Mouse (Mus musculus): ENCODE measurements around the gene Tbc1d17. TPM values are rescaled to one million over a fixed set of nuclear protein-coding genes. Genes with fewer than 3 reads are reported as not detected.

Gene Tbc1d17
- total RNA-seq, 4 experiments from 2014 or later: 76.4 to 88.3 (median 82.2) TPM

DNA sequence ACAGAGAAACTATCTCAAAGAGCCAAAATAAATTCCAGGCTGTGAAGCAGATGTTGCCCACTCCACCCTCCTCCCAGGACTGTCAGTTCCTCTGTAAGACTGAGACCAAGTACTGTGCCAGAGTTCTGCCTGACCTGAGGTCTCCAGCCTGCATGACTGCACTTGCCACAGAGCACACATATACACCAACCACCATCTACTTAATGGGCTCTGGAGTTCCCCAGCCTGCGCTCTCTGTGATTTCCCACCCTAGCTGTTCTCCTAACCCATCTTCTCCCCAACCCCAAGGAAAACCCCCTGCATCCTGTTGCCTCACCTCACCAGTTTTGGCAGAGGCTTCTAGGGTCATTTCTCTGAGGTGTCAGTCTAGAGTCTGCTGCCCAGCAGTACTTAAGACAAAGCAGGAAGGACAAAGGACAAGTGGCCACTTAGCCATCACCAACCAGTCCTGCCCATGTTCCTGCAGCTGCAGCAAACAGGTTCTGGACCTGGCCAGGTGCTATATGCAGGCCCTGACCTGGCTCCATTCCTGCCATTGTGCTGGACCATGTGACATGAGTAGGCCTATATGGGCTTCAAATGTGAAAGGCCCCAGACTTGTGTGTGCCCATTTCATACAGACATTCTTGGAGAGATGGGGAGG, 13.4 kb downstream of the Tbc1d17 start:
- no peak for DNase-seq (ENCODE audit: low spot score in 2 of 2)

DNA sequence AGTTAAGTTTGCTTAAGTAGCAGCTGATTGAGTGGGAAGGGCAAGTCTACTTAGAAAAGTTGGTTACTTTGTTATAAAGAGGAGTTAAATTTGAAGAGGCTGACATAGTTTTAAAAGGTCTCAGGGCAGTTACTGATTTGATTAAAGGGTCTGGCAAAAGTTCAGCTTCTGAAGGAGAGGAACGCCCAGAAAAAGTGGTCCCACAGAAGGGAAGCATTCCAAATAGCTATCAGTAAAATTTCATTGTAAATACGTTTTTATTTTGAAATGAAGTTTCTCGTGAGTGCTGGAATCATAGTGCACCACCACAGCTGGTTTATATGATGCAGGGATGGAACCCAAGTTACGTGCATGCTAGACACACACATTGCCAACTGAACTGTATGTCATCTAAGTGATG, 16.1 kb downstream of the Tbc1d17 start:
- DNase-seq (ENCODE audit: low spot score in 2 of 2): no peak

DNA sequence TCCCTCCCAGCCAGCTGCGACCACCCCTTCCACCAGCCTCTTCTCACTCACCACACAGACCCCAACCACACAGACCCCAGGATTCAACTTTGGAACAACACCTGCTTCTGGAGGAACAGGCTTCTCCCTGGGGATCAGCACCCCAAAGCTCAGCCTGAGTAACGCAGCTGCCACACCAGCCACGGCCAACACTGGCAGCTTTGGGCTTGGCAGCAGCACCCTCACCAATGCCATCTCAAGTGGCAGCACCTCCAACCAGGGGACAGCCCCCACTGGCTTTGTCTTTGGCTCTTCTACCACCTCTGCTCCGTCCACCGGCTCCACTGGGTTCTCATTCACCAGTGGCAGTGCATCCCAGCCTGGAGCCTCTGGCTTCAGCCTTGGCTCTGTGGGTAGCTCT, 20.2 kb downstream of the Tbc1d17 start:
- DNase-seq (ENCODE audit: low spot score in 2 of 2): no peak

DNA sequence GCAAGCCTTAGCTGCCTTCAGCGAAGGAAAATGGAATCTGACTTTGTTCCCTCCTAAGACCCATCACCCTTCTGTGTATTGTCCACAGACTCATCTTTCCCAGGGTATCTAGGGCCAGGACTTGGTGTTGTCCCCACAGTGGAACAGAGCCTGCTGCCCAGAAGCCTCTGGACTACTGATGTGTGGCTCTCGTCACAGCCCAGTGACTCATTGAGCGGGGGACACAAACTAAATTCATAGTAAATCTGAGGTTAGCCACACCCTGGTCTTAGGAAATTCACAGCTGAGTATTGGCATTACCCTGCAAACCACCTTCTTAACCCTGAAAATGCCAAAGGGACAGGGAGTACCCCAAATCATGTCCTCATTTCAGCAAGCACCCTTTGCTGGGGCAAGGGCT, 22.1 kb downstream of the Tbc1d17 start:
- no peak for DNase-seq (ENCODE audit: low spot score in 2 of 2)

DNA sequence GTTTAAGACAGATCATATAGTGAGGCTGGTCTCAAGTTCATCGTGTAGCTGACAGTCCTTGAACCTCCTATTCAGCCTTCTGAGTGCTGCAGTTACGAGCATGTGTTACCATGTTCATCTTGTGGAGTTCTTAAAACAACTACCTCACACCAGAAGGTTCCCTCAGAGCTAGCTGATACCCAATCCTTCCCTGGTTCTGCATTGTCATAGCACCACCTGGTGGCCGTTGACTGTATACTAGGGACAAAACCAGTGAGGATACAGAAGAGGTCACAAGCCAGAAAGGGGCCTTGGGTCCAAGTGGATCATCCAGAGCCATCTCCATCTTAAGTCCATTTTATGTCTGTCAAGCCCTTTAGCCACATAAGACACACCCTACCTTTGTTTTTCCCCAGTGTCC, 24.0 kb downstream of the Tbc1d17 start:
- DNase-seq (ENCODE audit: low spot score in 2 of 2): peak in 1 of 2 experiments; percentile 53

DNA sequence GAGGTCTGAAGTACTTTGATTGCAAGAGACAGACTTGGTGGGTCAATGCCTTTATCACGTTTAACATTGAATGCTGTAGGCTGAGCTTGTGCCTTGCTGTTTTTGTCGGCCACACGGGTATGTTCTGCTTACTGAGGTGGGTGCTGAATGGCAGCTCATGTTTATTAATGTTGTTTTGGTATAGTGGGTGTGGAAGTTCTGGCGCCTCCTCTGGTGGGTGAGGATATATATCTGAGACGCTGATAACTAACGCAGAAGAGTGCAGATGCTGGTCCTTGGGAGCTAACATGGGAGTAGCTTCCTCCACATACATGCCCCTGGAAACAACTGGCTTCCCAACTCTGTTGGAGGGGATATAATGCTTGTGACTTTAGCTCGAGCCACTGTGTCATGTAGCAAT, 25.5 kb downstream of the Tbc1d17 start:
- DNase-seq (ENCODE audit: low spot score in 2 of 2): no peak

DNA sequence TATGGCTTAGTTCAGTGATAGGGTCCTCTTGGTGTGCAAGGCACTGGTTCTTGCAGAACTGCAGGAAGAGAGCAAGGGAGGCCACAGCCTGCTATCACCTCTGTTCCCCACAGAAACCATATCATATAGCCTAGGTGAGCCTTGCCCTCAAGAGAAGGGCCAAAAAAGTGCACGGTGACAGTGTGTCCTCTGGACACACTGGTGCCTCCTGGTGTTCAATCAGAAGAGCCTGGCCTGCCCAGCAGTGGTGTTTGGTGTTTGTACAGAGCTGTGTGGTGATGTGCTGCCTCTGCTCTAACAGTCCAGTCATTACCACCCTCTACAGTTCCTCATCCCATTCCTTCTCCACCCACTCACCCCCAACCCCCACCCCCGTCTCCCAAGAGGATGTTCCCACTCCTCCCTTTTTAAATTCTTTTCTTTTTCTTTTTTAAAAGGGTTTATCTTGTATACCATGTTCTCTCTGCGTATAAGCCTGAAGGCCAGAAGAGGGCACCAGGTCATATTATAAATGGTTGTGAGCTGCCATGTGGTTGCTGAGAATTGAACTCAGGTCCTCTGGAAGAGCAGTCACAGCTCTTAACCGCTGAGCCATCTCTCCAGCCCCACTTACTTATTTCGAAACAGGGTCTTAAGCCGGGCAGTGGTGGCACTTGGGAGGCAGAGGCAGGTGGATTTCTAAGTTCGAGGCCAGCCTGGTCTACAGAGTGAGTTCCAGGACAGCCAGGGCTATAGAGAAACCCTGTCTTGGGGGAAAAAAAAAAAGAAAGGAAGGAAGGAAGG, 27.0 kb downstream of the Tbc1d17 start:
- peak in 1 of 2 experiments; percentile 4 for DNase-seq (ENCODE audit: low spot score in 2 of 2)

DNA sequence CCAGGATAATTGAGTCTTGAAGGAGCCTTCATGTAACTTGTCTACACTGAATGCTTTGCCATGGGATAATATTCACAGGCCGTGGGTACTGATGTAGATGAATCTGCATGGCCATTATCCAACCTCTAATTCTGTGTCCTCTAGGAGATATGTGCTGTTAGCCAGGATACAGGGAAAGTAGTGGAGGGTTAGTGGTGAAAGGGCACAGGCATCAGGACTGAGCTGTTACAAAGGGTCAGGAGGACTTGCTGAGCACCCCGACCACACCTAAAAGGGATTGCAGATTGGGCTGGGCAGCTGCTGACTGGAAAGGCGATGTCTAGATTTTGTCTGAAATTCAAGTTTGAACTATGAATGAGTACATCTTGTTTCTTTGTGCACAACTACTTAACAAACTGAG, 28.4 kb downstream of the Tbc1d17 start:
- DNase-seq (ENCODE audit: low spot score in 2 of 2): no peak

DNA sequence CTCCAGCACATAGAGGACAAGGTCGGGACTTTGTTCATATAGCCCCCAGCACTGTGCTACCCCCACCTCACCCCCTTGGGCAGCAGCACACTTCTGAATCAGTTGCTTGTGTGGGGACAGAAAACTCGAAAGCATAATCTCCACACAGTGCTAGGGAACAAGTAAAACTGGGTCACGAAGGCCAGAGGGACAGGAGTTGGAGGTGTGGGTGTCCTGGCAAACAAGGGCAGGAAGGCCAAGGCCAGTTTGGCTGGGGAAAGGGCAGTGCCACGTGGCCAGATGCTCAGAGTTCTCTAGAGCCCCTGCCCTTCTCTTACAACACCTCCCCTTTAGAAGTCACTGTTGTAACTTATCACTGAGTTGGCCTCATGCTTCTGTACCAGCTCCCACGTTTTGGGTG, 29.0 kb downstream of the Tbc1d17 start:
- DNase-seq (ENCODE audit: low spot score in 2 of 2): peak in 1 of 2 experiments; percentile 3

DNA sequence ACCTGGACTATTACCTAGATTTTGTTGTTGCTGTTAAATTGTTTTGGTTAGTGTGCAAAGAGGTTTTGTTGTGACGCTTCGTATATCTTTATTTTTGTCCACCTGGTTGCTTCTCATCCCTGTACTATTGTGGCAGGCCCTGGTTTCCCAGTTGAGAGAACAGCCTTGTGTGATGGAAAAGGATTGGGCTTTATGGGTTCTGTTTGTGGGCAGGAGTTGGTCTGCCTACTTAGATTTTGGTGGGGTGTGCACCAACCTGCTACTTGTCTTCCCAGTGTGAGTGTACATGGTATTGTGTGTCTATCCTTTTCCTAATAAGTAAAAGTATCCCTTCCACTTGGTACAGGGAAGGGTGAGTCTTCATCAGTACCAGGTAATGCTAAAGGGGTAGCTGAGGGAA, 29.5 kb downstream of the Tbc1d17 start:
- no peak for DNase-seq (ENCODE audit: low spot score in 2 of 2)

DNA sequence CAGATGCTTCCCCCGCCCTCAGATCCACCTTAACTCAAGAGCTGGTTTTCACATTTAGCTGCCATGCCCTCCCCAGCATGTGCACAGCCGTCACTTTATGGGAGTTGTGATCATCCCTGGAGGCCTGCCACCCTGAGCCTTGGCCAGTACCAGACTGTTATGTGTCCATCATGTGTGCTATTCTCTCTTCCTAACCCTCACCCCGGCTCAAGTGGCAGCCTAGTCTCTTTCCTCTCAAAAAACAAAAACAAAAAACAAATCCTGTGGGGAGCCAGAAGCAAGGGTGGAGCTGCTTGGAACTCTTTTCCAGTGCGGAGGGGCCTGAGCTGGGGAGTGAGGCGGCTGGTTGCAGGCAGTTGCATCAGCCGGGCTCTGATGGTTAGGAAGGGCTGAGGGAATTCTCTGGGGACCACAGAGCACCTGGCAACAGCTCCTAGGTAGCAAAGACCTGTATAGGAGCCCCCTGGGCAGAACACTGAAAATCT, 30.1 kb downstream of the Tbc1d17 start:
- DNase-seq (ENCODE audit: low spot score in 2 of 2): peak in 1 of 2 experiments; percentile 15

DNA sequence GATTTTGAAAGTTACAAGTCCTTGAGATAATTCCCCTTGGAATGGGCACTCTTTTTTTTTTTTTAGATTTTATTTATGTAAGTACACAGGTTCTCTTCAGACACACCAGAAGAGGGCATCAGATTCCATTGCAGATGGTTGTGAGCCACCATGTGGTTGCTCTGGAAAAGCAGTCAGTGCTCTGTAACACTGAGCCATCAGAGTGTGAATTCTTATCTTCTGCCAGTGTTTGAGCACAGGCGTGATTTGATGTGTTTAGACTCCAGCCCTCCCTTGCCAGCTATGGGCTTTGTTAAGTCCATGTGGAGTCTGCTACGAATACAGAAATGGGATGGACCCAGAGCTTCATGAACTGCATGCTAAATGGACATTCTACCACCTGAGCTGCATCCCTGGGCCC, 30.7 kb downstream of the Tbc1d17 start:
- DNase-seq (ENCODE audit: low spot score in 2 of 2): peak in 1 of 2 experiments; percentile 8

DNA sequence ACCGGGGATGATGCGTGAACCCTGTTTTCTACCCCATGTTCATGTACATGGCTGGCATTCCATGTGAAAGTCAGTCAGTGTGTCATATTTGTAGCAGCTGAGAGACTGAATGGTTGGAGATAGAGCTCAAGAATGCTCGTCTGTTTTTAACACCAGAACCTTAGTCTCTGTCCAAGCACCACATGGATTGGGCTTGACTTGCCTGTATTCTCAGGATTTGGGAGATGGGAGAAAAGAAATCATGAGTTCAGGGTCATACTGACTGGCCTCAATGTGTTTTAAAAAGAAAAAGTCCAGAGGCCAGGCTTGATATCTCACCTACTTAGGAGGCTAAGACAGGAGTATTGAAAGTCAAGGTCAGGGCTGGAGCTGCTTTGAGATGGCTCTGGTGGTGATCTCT, 31.4 kb downstream of the Tbc1d17 start:
- no peak for DNase-seq (ENCODE audit: low spot score in 2 of 2)

DNA sequence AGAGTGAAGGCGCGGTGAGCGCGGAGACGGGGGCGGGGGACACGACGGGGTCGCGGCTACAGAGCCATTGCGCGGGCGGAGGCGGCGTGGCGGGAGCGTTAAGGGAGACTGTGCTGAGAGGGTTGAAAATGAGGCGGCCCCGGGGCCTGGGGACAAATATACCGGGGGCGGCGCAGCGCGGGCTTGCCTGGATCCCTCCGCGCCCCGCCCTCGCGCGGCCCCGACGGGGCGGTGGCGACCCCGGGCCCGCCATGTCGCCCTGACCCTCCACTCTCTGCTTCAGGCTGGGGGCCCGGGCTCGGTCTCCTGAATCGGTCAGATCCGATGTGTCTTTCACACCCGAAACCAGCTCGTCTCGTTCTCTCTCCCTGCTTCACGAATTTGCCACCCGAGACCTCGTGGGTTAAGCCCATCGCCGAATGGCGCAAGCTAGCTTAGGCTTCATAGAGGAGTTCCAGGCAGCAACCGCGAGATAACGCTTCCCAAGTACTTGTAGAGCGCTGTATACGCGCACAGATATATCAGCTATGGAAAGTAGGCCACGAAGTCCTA, 32.3 kb downstream of the Tbc1d17 start, which contains the start of gene Atf5:
TSS of gene Atf5 (minus strand) at position 189 of the 552 bp plus-strand sequence.
- DNase-seq (ENCODE audit: low spot score in 2 of 2): no peak

DNA sequence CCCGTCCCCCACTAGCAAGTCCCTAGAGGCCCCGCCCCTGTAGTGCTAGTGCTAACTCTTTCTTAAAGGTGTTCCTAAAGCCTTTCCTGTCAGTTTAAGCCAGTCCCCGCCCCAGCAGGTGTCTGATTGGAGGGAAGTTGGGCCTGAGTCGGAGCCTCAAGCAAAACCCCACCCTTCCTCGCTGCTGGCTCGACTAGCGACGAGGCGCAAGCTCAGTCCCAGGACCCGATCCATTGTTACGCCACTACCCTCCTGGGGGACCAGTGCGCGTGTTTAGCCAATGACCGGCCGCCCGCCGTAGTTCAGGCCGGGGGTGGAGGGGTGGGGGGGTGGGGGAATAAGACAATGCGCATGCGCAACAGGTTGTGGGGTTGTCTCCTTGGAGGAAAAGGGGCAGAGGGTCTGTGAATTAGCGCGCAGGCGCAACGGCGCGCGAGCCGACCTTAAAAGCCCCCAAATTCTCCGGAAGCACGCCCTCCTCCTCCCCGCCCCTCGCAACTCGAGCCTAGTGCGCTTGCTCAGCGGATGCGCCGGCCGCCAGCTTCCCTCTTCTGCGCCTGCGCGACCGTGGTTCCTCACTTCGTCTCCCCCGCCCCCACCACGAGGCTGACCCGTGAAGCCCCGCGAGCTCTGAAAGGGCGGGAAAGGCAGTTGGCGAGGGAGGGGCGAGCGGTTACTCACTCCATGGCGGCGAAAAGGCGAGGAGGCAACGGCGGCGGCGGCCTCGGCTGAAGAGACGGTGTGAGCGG, 33.0 kb downstream of the Tbc1d17 start, which contains the start of the genes Nup62 and Il4i1:
TSS of gene Nup62 (plus strand) at position 368 of the 749 bp plus-strand sequence.
TSS of gene Il4i1 (plus strand) at position 667 of the 749 bp plus-strand sequence.
- peak; percentile 96 to 98 for DNase-seq (ENCODE audit: low spot score in 2 of 2)

DNA sequence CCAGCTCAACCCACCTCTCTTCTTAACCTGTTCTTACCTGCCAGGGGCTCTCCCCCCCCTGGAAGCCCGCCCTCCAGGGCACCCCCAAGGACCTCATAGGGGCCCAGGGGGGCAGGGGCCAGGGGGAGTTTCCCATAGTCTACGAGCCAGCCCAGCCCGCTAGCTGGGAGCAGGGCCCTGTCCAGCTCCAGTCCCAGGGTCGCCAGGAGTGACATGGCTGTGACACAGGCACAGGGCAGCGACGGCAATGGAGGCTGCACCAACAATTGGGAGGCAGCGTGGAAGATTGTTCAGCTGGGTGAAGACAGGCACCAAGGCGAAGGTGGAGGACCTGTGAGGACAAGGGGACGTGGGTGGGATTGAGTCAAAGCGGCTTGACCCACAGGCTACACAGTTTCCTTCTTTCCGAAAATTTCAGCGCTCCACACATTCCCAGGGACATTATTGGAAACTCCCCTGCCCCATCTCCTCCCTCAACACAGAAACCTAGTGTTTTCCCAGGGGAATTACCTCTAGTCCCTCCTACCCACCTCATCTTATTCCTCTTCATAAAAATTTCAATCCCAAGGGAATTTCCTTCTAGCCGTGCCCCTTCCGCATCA, 33.8 kb downstream of the Tbc1d17 start:
- no peak for DNase-seq (ENCODE audit: low spot score in 2 of 2)

DNA sequence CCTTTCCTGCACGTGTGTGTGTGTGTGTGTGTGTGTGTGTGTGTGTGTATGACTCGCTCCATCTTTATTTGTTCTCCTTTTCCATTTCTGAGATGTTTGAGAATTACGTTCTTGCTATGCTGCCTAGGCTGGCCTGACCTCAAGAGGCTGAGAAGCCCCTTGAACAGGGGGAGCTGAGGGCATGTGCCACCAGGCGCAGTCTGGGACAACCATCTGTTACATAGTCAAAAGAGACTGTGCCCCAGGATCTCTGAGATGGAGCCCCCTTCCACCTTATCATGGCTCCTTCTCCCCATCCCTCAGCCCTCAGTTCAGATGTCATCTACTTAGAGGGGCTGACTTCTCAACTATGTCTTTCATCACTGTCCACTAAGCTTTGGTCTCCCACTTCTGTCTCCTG, 34.5 kb downstream of the Tbc1d17 start:
- DNase-seq (ENCODE audit: low spot score in 2 of 2): no peak

DNA sequence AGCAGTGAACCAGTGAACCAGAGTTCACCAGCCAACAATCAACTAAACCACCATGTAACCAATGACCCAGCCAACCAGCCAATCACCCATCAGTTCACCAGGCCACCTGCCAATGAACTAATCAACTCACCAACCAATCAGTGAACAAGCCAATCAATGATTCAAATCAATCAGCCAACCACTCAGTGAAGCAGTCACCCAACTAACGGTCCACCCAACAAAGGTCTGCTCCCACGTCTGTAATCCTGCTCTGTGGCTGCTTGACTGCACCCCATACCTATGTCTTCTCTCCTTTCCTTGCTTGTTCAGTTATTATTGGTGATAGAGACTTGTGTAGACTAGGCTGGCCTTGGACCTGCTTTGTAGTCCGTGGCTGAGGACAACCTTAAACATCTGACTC, 34.9 kb downstream of the Tbc1d17 start:
- no peak for DNase-seq (ENCODE audit: low spot score in 2 of 2)

DNA sequence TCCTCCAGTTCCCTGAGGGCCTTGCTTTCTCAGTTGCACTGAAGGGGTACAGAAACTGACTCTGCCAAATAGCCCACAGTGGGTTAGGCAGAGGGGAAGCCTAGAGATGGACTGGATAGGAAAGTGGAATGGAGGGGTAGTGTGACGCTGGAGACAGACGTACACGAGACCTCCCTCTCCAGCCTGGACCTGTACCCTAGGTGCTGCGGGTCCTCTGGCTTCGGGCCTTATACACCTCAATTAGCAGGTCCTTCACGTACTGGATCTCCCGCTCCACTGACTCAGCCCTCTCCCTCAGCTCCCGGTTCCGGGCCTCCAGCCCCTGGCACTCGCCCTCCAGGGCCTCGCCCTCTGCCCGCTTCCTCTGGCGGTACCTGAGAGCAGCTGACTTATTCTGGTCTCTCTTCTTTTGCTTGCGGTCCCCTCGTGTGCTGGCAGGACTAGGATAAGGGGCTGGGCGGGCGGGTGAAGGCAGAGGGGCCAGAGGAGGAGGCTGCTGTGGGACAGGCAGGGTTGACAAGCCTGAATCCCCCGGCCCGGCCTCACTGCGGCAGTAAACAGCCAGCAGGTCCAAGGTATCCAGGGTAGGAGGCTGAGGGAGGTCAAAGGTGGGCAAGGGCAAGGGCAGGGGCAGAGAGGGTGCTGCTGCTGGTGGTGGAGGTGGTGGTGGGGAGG, 36.1 kb downstream of the Tbc1d17 start:
- DNase-seq (ENCODE audit: low spot score in 2 of 2): no peak

DNA sequence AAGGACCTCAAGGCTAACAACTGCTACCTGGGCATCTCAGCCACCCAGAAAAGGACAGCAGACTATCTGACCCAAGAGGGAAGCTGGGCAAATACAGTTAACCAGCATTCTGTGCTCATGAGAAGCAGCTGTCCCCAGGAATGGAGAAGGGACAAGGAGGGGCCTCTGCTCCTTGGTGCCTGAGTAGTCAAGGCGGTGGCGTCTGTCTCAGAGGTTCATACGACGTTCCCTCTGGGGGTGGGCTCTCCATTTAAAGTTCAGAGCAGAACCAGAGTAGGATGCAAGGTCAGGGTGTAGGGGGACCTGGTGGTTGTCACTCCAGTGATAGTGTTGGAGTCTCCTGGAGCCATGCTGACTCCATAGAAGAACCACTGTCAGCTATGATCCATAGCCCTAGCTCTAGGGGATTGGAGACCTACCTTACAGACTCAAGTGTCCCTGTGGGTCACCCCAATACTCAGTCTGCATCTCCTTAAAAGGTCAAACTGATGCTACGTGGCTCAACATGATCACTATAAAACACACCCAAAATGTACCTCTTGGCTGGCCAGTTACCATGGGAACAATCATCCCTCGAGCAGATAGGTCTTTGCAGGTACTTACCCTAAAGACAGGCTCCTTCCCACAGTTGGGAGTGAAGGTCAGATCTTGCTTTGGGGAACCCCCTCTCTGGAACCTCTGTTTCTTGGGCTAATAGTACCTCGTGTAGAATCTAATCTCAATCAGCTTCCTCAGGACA, 37.9 kb downstream of the Tbc1d17 start:
- DNase-seq (ENCODE audit: low spot score in 2 of 2): no peak
